Mouse (Mus musculus) midbrain, embryonic 11.5 days (tissue): ENCODE data around the gene Tmem60. TPM values are rescaled to one million over a fixed set of nuclear protein-coding genes. Genes with fewer than 3 reads are reported as not detected.
A peak's percentile ranks its signal among the peaks of the same experiment; 100 is the strongest.

ENCODE experiments used
- ATAC-seq: fragments of 200-750 bp; cut with Nextera tagmentation; 2 replicates; pipeline ENCODE4 v1.8.0; 2017; ENCODE audit warnings: moderate TSS enrichment, moderate library complexity; ENCODE audit not compliant: low FRiP score
- DNase-seq: peaks from one replicate; pipeline ENCODE4 v3.0.0; 2015; ENCODE audit warnings: low spot score; ENCODE audit errors: missing footprints
- H3K27ac ChIP-seq: fragments of 300-500 bp; sonication (generic); 2 replicates; pipeline ENCODE4 v1.5.1; 2014; ENCODE audit warnings: low read depth, low read length
- H3K27me3 ChIP-seq: fragments of 300-500 bp; sonication (generic); 2 replicates; pipeline ENCODE4 v1.6.1; 2014; ENCODE audit warnings: mild to moderate bottlenecking, low read length, moderate library complexity, mixed read lengths; ENCODE audit not compliant: control insufficient read depth, insufficient read depth
- H3K36me3 ChIP-seq: fragments of 300-500 bp; sonication (generic); 2 replicates; pipeline ENCODE4 v1.6.1; 2014; ENCODE audit warnings: mild to moderate bottlenecking, low read length, moderate library complexity, mixed read lengths; ENCODE audit not compliant: control insufficient read depth, insufficient read depth
- H3K4me1 ChIP-seq: fragments of 300-500 bp; sonication (generic); 2 replicates; pipeline ENCODE4 v1.6.1; 2014; ENCODE audit warnings: low read length; ENCODE audit not compliant: control insufficient read depth, insufficient read depth
- H3K4me2 ChIP-seq: fragments of 300-500 bp; sonication (generic); 2 replicates; pipeline ENCODE4 v1.6.1; 2014; ENCODE audit warnings: mild to moderate bottlenecking, moderate library complexity
- H3K4me3 ChIP-seq: fragments of 300-500 bp; sonication (generic); 2 replicates; pipeline ENCODE4 v1.5.1; 2014; ENCODE audit warnings: low read depth, low read length
- H3K9ac ChIP-seq: fragments of 300-500 bp; sonication (generic); 2 replicates; pipeline ENCODE4 v1.6.1; 2014; ENCODE audit warnings: low read length
- H3K9me3 ChIP-seq: fragments of 300-500 bp; sonication (generic); 2 replicates; pipeline ENCODE4 v1.6.1; 2016; ENCODE audit warnings: low read length; ENCODE audit not compliant: control insufficient read depth
- WGBS: fragments of 180-500 bp; shearing (Covaris S2); extraction: QIAGEN DNeasy Blood & Tissue Kit; methylation state at CpG from one replicate; pipeline ENCODE4 v1.1.7; 2014; 5-methylcytosine and 5-hydroxymethylcytosine counted together
- polyA plus RNA-seq: library from polyadenylated mRNA; unstranded; fragments of >200 nt; fragmentation: Nextera tagmentation; extraction: Ambion mirVana; gene quantifications from 2 replicates; pipeline ENCODE4 v1.2.1, GENCODE M21; 2014

The Tmem60 gene
- 60.6 and 66.2 TPM in 2 replicates for polyA plus RNA-seq

DNA sequence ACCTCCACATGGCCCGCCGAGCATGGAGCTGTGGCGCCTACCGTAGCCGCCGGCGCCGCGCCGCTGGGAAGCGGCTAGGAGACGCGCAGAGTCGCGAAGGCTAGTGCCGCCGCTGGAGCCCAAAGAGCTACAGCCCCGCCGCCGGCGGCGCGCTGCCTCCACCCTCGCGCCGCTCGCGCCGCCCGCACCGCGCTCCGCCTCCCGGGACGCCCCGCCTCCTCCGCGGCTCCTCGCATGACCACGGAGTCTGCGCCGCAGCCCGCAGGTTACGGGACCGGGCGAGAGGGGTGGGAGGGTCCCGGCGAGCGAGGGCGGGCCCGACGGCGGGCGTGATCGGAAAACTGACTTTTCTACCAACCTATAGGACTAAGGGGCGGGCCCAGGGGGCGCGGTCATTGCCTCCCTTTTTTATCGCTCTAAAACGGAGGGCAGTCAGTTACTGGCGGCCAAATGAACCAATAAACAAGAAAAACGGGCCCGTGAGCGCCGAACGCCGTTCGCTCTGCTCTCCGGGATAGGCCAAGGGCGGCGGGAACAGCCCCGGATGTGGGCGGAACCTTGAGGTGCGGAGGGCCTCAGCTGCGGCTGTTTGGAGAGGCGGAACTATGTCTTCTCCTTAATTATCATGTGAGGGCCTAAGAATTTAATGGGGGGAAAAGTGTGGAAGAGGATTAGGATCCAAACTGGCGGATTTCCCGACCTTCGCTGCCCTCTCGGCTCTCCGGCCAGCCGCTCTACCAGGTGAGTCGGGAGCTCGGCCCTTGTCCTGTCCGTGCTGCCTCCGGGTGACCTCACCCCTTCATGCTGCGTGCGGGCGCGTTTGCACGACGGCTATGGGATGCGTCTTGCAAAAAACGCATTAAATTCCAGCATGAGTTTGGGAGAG lies at the start of gene Tmem60, which contains the start of gene Phtf2:
Gene Tmem60 (plus strand): TSS at position 277 of the 886 bp plus-strand sequence.
Gene Phtf2 (minus strand): TSS at position 210 of the 886 bp plus-strand sequence.
- Histone ChIP-seq H3K36me3 (no peaks in the 10 kb centered on the region), H3K9ac (peak within 1 kb of the TSS; percentile 88), H3K4me3 (peak within 1 kb of the TSS; percentile 94), H3K27ac (peak within 1 kb of the TSS; percentile 91), H3K4me1 (peaks cover 15% of the 10 kb centered on the region), H3K9me3 (no peaks in the 10 kb centered on the region), H3K27me3 (no peaks in the 10 kb centered on the region), H3K4me2 (peak within 1 kb of the TSS; percentile 76)
- DNase-seq: peak; percentile 99
- peak; percentile 99 for ATAC-seq
- under 1% methylated on average over 67 of the region's 94 CpGs for WGBS

DNA sequence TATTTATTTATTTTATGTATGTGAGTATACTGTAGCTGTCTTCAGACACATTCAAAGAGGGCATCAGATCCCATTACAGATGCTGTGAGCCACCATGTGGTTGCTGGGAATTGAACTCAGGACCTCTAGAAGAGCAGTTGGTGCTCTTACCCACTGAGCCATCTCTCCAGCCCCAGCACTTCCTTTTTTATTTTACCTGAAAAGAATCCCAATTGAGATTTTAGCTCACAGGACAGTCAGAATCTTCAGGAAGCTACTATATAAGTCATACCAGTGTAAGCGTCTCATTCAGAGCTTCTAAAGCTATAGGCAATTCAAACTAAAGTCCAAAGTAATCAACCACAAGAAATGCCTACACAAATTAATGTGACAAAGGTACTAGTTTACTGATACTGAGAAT lies 47.6 kb upstream of the Tmem60 start:
- H3K27me3 ChIP-seq: no peaks in the 10 kb centered on the region
- no peaks in the 10 kb centered on the region for H3K9me3 ChIP-seq
- ATAC-seq (no peak), DNase-seq (no peak)
- H3K9ac ChIP-seq: no peak overlapping the region
- H3K27ac ChIP-seq: no peak overlapping the region
- H3K4me3 ChIP-seq: no peak overlapping the region
- H3K36me3 ChIP-seq: peaks cover 2% of the 10 kb centered on the region; the same call in 1 of the 2 replicates
- no peaks in the 10 kb centered on the region for H3K4me1 ChIP-seq
- H3K4me2 ChIP-seq: no peak overlapping the region
- WGBS: 94% methylated on average over 1 of the region's 1 CpGs

DNA sequence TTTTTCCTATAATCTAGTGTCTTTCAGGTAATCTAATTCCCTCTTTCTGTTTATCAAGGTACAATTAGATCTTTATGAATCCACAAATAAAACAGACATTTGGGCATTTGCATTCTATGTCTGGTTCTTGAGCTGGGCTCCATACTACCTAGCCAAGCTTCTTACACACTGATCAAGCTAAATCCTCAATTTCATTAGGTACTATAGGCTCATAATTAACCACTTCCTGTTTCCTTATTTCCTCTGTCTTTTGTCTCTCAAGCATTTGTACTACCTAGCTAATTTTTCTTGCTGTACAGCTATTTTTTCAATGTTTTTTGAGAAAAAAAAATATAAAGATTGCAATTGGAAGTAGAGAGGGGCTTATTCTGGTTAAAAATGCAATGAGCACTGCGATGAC lies 44.9 kb upstream of the Tmem60 start:
- H3K9me3 ChIP-seq: no peaks in the 10 kb centered on the region
- H3K4me1 ChIP-seq: no peaks in the 10 kb centered on the region
- no peak for ATAC-seq
- H3K27me3 ChIP-seq: no peaks in the 10 kb centered on the region
- 100% methylated on average over 1 of the region's 1 CpGs for WGBS
- no peak overlapping the region for H3K4me3 ChIP-seq
- peaks cover 2% of the 10 kb centered on the region; the same call in 1 of the 2 replicates for H3K36me3 ChIP-seq
- no peak overlapping the region for H3K27ac ChIP-seq
- no peak overlapping the region for H3K4me2 ChIP-seq
- DNase-seq: no peak
- no peak overlapping the region for H3K9ac ChIP-seq

DNA sequence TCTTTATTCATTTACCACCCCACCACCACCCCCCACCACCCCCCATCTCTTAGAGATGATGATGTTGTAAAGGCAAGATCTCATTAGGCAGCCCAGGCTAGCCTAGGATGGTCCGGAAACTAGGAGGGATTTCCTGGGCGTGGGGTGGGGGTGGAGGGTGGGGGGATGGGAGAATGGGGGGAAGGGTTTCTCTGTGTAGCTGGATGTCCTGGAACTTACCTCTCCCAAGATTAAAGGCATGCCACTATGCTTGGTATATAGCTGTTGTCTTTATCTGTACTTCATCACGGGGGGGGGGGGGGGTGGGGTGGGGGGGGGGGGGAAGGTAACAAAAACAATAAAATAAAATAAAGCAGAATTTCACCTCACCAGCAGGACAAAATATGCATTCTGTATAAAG lies 38.6 kb upstream of the Tmem60 start:
- Histone ChIP-seq H3K4me1 (no peaks in the 10 kb centered on the region), H3K27ac (no peak overlapping the region), H3K4me2 (no peak overlapping the region), H3K27me3 (no peaks in the 10 kb centered on the region), H3K36me3 (no peaks in the 10 kb centered on the region), H3K9ac (no peak overlapping the region), H3K9me3 (no peaks in the 10 kb centered on the region), H3K4me3 (no peak overlapping the region)
- WGBS: 90% methylated on average over 2 of the region's 3 CpGs
- no peak for ATAC-seq
- DNase-seq: no peak

DNA sequence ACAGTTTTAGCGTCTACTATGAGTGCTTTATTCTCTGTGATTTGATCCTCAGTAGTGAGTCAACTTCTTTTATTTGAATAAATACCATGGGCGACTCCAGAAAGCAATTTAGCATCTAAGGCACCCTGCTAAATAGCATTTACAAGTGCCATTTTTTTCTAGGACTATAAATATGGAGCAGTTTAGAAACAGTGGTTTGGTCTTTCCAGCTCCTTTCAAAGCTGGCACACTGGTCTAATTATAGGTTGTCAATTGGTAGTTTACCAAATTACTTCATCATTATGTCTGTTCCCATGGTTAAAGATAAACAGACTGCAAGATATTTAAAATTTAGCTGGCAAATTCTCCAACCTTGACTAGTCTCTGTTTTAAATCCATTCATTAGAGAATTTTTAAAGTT lies 38.2 kb upstream of the Tmem60 start:
- H3K9me3 ChIP-seq: no peaks in the 10 kb centered on the region
- no peak overlapping the region for H3K9ac ChIP-seq
- no peak for ATAC-seq
- no peak overlapping the region for H3K4me3 ChIP-seq
- H3K4me2 ChIP-seq: no peak overlapping the region
- 85% methylated on average over 2 of the region's 2 CpGs for WGBS
- H3K27me3 ChIP-seq: no peaks in the 10 kb centered on the region
- H3K4me1 ChIP-seq: no peaks in the 10 kb centered on the region
- H3K27ac ChIP-seq: no peak overlapping the region
- H3K36me3 ChIP-seq: no peaks in the 10 kb centered on the region
- no peak for DNase-seq

DNA sequence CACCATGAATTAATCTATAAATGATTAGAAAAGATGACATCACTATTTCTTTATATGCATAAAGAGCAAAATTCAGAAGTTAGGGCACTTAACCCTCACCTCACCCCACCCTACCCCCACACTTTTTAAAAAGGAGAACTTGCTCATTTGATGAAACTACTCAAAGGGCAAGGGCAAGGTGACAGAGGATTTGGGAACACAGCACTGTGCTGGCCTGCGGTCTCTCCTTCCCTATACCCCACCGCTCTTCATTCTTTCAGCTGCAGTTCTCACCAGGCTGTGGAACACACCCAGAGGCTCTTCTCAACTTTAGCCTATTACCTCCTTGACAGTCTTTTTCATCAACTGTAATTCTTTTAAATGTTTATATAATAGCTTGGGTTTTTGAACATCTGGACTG lies 35.0 kb upstream of the Tmem60 start:
- ATAC-seq (no peak), DNase-seq (no peak)
- 93% methylated on average over 2 of the region's 2 CpGs for WGBS
- no peaks in the 10 kb centered on the region for H3K36me3 ChIP-seq
- H3K4me2 ChIP-seq: no peak overlapping the region
- H3K4me3 ChIP-seq: no peak overlapping the region
- no peak overlapping the region for H3K27ac ChIP-seq
- H3K4me1 ChIP-seq: no peaks in the 10 kb centered on the region
- H3K27me3 ChIP-seq: no peaks in the 10 kb centered on the region
- H3K9me3 ChIP-seq: no peaks in the 10 kb centered on the region
- no peak overlapping the region for H3K9ac ChIP-seq

DNA sequence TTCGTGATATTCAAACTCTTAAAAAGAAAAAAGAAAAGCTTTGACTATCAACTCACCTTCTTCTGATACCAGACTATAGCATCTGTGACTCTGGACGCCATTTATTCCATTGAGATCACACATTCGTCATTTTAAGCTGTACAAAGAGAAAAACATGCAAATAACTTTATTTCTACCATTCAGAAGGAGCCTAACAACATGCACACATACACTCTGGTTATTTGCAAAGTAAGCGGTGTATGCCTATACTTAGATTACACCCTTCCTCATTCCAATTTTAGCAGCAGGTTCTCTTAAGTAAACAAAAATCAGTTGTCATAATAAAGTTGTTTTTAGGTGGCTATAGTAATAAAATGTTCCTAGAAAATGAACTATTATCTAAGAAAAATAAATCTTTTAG lies 26.9 kb upstream of the Tmem60 start:
- no peak overlapping the region for H3K27ac ChIP-seq
- no peak overlapping the region for H3K4me2 ChIP-seq
- WGBS: 92% methylated on average over 4 of the region's 4 CpGs
- H3K4me1 ChIP-seq: no peaks in the 10 kb centered on the region
- DNase-seq (no peak), ATAC-seq (no peak)
- H3K9ac ChIP-seq: no peak overlapping the region
- no peak overlapping the region for H3K4me3 ChIP-seq
- H3K27me3 ChIP-seq: no peaks in the 10 kb centered on the region
- peaks cover 2% of the 10 kb centered on the region; the same call in 1 of the 2 replicates for H3K36me3 ChIP-seq
- no peaks in the 10 kb centered on the region for H3K9me3 ChIP-seq

DNA sequence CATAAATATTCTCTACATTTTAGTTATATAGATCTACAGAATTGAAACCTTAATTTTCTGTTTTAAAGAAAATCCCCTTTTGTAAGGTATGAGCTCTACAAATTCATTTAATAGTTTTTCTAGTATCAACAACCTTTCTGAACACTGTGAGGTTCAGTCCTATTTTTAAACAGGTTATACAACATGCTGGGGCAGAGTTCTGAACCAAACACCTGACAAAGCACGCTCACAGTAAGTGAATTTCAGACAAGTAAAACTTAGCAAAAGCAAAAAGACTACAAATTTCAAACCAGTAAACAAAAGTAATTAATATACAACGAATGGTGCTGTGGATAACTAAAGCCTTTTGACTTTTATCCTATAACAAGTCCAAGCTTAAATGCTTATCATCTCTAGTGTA lies 23.6 kb upstream of the Tmem60 start:
- DNase-seq (no peak), ATAC-seq (no peak)
- H3K4me1 ChIP-seq: no peaks in the 10 kb centered on the region
- no peaks in the 10 kb centered on the region for H3K27me3 ChIP-seq
- no peaks in the 10 kb centered on the region for H3K9me3 ChIP-seq
- H3K36me3 ChIP-seq: peaks cover 2% of the 10 kb centered on the region; the same call in 1 of the 2 replicates
- no peak overlapping the region for H3K4me2 ChIP-seq
- H3K27ac ChIP-seq: no peak overlapping the region
- 89% methylated on average over 2 of the region's 2 CpGs for WGBS
- no peak overlapping the region for H3K9ac ChIP-seq
- H3K4me3 ChIP-seq: no peak overlapping the region

DNA sequence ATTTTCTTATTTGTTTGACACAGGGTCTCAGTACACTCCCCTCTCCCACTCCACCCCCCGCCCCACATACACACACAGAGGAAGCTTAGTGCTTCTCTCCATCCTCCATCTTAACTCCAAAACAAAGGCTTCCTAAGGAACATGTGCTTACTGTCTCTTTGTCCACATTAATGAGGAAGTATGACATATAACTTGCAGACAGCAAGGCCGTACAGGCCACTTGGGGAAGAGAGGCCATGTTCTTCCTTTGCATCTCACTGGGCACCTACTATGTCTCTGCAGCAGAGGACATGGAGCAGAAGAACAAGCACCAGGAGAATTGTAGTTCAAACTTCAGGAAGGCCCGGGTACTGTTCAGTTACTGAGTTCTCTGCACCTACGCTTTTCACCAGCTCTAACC lies 21.4 kb upstream of the Tmem60 start:
- Histone ChIP-seq H3K4me1 (no peaks in the 10 kb centered on the region), H3K9me3 (no peaks in the 10 kb centered on the region), H3K4me2 (no peak overlapping the region), H3K27me3 (no peaks in the 10 kb centered on the region), H3K27ac (no peak overlapping the region), H3K4me3 (no peak overlapping the region), H3K9ac (no peak overlapping the region), H3K36me3 (peaks cover 2% of the 10 kb centered on the region; the same call in 1 of the 2 replicates)
- ATAC-seq (no peak), DNase-seq (no peak)
- 86% methylated on average over 4 of the region's 4 CpGs for whole genome bisulfite sequencing
